Mouse (Mus musculus) forebrain, postnatal 0 days (tissue): ENCODE results near the gene Tgm1. TPM values are rescaled to one million over a fixed set of nuclear protein-coding genes. Genes with fewer than 3 reads are reported as not detected.

Experiments
- ATAC-seq: fragments of 200-750 bp; cut with Nextera tagmentation; 2 replicates; pipeline ENCODE4 v1.8.0; 2017; ENCODE audit warnings: mild to moderate bottlenecking, moderate library complexity
- DNase-seq: peaks from one replicate; pipeline ENCODE4 v3.0.0-alpha.2; 2015
- H3K27ac ChIP-seq: fragments of 300-500 bp; sonication (generic); 2 replicates; pipeline ENCODE4 v1.5.1; 2014; ENCODE audit warnings: low read depth, mild to moderate bottlenecking, antibody characterized with exemption, low read length, moderate library complexity, mixed read lengths
- H3K27me3 ChIP-seq: fragments of 300-500 bp; sonication (generic); 2 replicates; pipeline ENCODE4 v1.6.1; 2014; ENCODE audit warnings: mild to moderate bottlenecking, low read length, mixed read lengths; ENCODE audit not compliant: insufficient read depth
- H3K36me3 ChIP-seq: fragments of 300-500 bp; sonication (generic); 2 replicates; pipeline ENCODE4 v1.6.1; 2014; ENCODE audit warnings: mild to moderate bottlenecking, moderate library complexity; ENCODE audit not compliant: insufficient read depth
- H3K4me1 ChIP-seq: fragments of 300-500 bp; sonication (generic); 2 replicates; pipeline ENCODE4 v1.6.1; 2014; ENCODE audit warnings: antibody characterized with exemption; ENCODE audit not compliant: insufficient read depth
- H3K4me2 ChIP-seq: fragments of 300-500 bp; sonication (generic); 2 replicates; pipeline ENCODE4 v1.6.1; 2014; ENCODE audit warnings: low read depth, mild to moderate bottlenecking, moderate library complexity
- H3K4me3 ChIP-seq: fragments of 300-500 bp; sonication (generic); 2 replicates; pipeline ENCODE4 v1.5.1; 2014; ENCODE audit warnings: low read depth, low read length, mixed read lengths
- H3K9ac ChIP-seq: fragments of 300-500 bp; sonication (generic); 2 replicates; pipeline ENCODE4 v1.6.1; 2014; ENCODE audit warnings: mild to moderate bottlenecking
- H3K9me3 ChIP-seq: fragments of 300-500 bp; sonication (generic); 2 replicates; pipeline ENCODE4 v1.6.1; 2016; ENCODE audit warnings: low read length
- CTCF ChIP-seq: sonication (generic); IDR thresholded peaks from 2 replicates; pipeline ENCODE4 v1.5.1; 2016; ENCODE audit warnings: antibody characterized with exemption, control low read depth, low read depth
- WGBS: fragments of 180-500 bp; shearing (Covaris S2); extraction: QIAGEN DNeasy Blood & Tissue Kit; methylation state at CpG from one replicate; pipeline ENCODE4 v1.1.7; 2014; 5-methylcytosine and 5-hydroxymethylcytosine counted together
- polyA plus RNA-seq: library from polyadenylated mRNA; unstranded; fragments of >200 nt; fragmentation: Nextera tagmentation; extraction: Ambion mirVana; gene quantifications from 2 replicates; pipeline ENCODE4 v1.2.1, GENCODE M21; 2015
- total RNA-seq: library from RNA; depleted of rRNA; stranded (reverse); fragments of >200 nt; gene quantifications from 2 replicates; pipeline ENCODE4 v1.2.3, GENCODE M21; 2014

Gene Tgm1
- total and polyA plus RNA-seq, 2 experiments from 2014 or later, result 0.05 to 0.21 TPM

GRCm38 (mm10) chr14:55735334-55735733 lies 21.6 kb upstream of the Tgm1 start:
- ATAC-seq (no peak), DNase-seq (no peak)
- H3K36me3 ChIP-seq, result peaks cover 22% of the 10 kb centered on the region
- H3K9ac ChIP-seq, result no peak overlapping the region
- H3K27me3 ChIP-seq, result no peaks in the 10 kb centered on the region
- WGBS, result 76% methylated on average over 3 of the region's 3 CpGs
- H3K27ac ChIP-seq, result no peak overlapping the region
- no peaks in the 10 kb centered on the region for H3K9me3 ChIP-seq
- 0 out of 2 replicates have a peak, but pooled peaks cover 9% of the 10 kb centered on the region for H3K4me1 ChIP-seq
- H3K4me2 ChIP-seq, result no peak overlapping the region
- H3K4me3 ChIP-seq, result no peak overlapping the region
- no peak for TF ChIP-seq CTCF

- no peak for ATAC-seq
- H3K9me3 ChIP-seq, result no peaks in the 10 kb centered on the region
- H3K9ac ChIP-seq, result no peak overlapping the region
- no peak overlapping the region for H3K4me2 ChIP-seq
- 0 out of 2 replicates have a peak, but pooled peaks cover 11% of the 10 kb centered on the region for H3K4me1 ChIP-seq
- 66% methylated on average over 7 of the region's 7 CpGs for WGBS
- TF ChIP-seq CTCF, result no peak
- no peak overlapping the region for H3K4me3 ChIP-seq
- no peak for DNase-seq
- peaks cover 17% of the 10 kb centered on the region for H3K36me3 ChIP-seq
- H3K27me3 ChIP-seq, result no peaks in the 10 kb centered on the region
- H3K27ac ChIP-seq, result no peak overlapping the region
These were observed 21.1 kb upstream of the Tgm1 start for GRCm38 (mm10) chr14:55734869-55735268.

GRCm38 (mm10) chr14:55733889-55734288 lies 20.2 kb upstream of the Tgm1 start:
- no peaks in the 10 kb centered on the region for H3K27me3 ChIP-seq
- no peak overlapping the region for H3K9ac ChIP-seq
- WGBS, result 79% methylated on average over 10 of the region's 10 CpGs
- H3K4me2 ChIP-seq, result no peak overlapping the region
- peaks cover 8% of the 10 kb centered on the region; the same call in 1 of the 2 replicates for H3K36me3 ChIP-seq
- ATAC-seq (no peak), DNase-seq (no peak)
- TF ChIP-seq CTCF, result no peak
- H3K27ac ChIP-seq, result no peak overlapping the region
- H3K4me3 ChIP-seq, result no peak overlapping the region
- 0 out of 2 replicates have a peak, but pooled peaks cover 11% of the 10 kb centered on the region for H3K4me1 ChIP-seq
- H3K9me3 ChIP-seq, result no peaks in the 10 kb centered on the region

GRCm38 (mm10) chr14:55730531-55731032 lies 16.9 kb upstream of the Tgm1 start:
- Histone ChIP-seq H3K4me3 (no peak overlapping the region), H3K27me3 (no peaks in the 10 kb centered on the region), H3K4me2 (no peak overlapping the region), H3K9ac (no peak overlapping the region), H3K36me3 (no peaks in the 10 kb centered on the region), H3K27ac (peak overlapping the region; percentile 73), H3K4me1 (0 out of 2 replicates have a peak, but pooled peaks cover 11% of the 10 kb centered on the region), H3K9me3 (no peaks in the 10 kb centered on the region)
- no peak for TF ChIP-seq CTCF
- peak; percentile 86 for ATAC-seq
- DNase-seq, result peak; percentile 81
- WGBS, result 42% methylated on average over 7 of the region's 7 CpGs

GRCm38 (mm10) chr14:55730116-55730515 lies 16.4 kb upstream of the Tgm1 start:
- no peak for TF ChIP-seq CTCF
- no peak overlapping the region for H3K4me3 ChIP-seq
- H3K27me3 ChIP-seq, result no peaks in the 10 kb centered on the region
- no peak overlapping the region for H3K9ac ChIP-seq
- peak; percentile 53 for ATAC-seq
- peak overlapping the region; percentile 73; the same call in 1 of the 2 replicates for H3K27ac ChIP-seq
- no peaks in the 10 kb centered on the region for H3K36me3 ChIP-seq
- no peak for DNase-seq
- H3K4me2 ChIP-seq, result no peak overlapping the region
- 0 out of 2 replicates have a peak, but pooled peaks cover 11% of the 10 kb centered on the region for H3K4me1 ChIP-seq
- H3K9me3 ChIP-seq, result no peaks in the 10 kb centered on the region
- WGBS, result 44% methylated on average over 7 of the region's 7 CpGs

GRCm38 (mm10) chr14:55727889-55728685 lies 14.4 kb upstream of the Tgm1 start:
- 72% methylated on average over 8 of the region's 8 CpGs for WGBS
- Histone ChIP-seq H3K4me1 (0 out of 2 replicates have a peak, but pooled peaks cover 11% of the 10 kb centered on the region), H3K4me3 (no peak overlapping the region), H3K27me3 (no peaks in the 10 kb centered on the region), H3K4me2 (no peak overlapping the region), H3K9ac (no peak overlapping the region), H3K36me3 (no peaks in the 10 kb centered on the region), H3K27ac (no peak overlapping the region), H3K9me3 (no peaks in the 10 kb centered on the region)
- DNase-seq (no peak), ATAC-seq (no peak)
- no peak for TF ChIP-seq CTCF

- Histone ChIP-seq H3K4me2 (no peak overlapping the region), H3K36me3 (no peaks in the 10 kb centered on the region), H3K27me3 (no peaks in the 10 kb centered on the region), H3K9me3 (no peaks in the 10 kb centered on the region), H3K9ac (no peak overlapping the region), H3K27ac (no peak overlapping the region), H3K4me3 (no peak overlapping the region), H3K4me1 (0 out of 2 replicates have a peak, but pooled peaks cover 11% of the 10 kb centered on the region)
- ATAC-seq (no peak), DNase-seq (no peak)
- TF ChIP-seq CTCF, result no peak
These were observed 12.5 kb upstream of the Tgm1 start for GRCm38 (mm10) chr14:55726261-55726660.
